Mouse (Mus musculus): ENCODE measurements around the gene Rln1. TPM values are rescaled to one million over a fixed set of nuclear protein-coding genes. Genes with fewer than 3 reads are reported as not detected.

The Rln1 gene
- 4.1 and 4.6 TPM in 2 replicates for polyA plus RNA-seq (2012; rRNA removed)

GRCm38 (mm10) chr19:29334068-29334745, at the start of gene Rln1:
TSS of gene Rln1 (minus strand) at chr19:29334670.

GRCm38 (mm10) chr19:29366969-29367622, 32.6 kb upstream of the Rln1 start, which contains the start of the genes Plgrkt and Cd274:
TSS of gene Plgrkt (minus strand) at chr19:29367390.
TSS of gene Cd274 (plus strand) at chr19:29367455.

GRCm38 (mm10) chr19:29325053-29325851, 9.2 kb downstream of the Rln1 start, which contains the start of gene Insl6:
TSS of gene Insl6 (minus strand) at chr19:29325356.

Other genes starting within 250 kb of the Rln1 start
- gene Rcl1, start 233.3 kb downstream of the Rln1 start, polyA plus RNA-seq (2012; rRNA removed): 26.1 and 26.9 TPM in 2 replicates
- gene Jak2, start 82.8 kb downstream of the Rln1 start, polyA plus RNA-seq (2012; rRNA removed): 37.5 and 38.7 TPM in 2 replicates
- gene Insl6, start 9.3 kb downstream of the Rln1 start, polyA plus RNA-seq (2012; rRNA removed): 0.82 and 0.87 TPM in 2 replicates
- gene Plgrkt, start 32.7 kb upstream of the Rln1 start, polyA plus RNA-seq (2012; rRNA removed): 67.5 and 69.0 TPM in 2 replicates
- 1.3 TPM in 2 replicates for gene Cd274, start 32.8 kb upstream of the Rln1 start, polyA plus RNA-seq (2012; rRNA removed)
- gene Pdcd1lg2, start 76.2 kb upstream of the Rln1 start, polyA plus RNA-seq (2012; rRNA removed): 0.05 and 0.09 TPM in 2 replicates
- gene Ric1, start 187.6 kb upstream of the Rln1 start, polyA plus RNA-seq (2012; rRNA removed): 26.1 and 26.6 TPM in 2 replicates